ENCODE assay signal across 7 mouse cellular contexts in the genomic region with DNA sequence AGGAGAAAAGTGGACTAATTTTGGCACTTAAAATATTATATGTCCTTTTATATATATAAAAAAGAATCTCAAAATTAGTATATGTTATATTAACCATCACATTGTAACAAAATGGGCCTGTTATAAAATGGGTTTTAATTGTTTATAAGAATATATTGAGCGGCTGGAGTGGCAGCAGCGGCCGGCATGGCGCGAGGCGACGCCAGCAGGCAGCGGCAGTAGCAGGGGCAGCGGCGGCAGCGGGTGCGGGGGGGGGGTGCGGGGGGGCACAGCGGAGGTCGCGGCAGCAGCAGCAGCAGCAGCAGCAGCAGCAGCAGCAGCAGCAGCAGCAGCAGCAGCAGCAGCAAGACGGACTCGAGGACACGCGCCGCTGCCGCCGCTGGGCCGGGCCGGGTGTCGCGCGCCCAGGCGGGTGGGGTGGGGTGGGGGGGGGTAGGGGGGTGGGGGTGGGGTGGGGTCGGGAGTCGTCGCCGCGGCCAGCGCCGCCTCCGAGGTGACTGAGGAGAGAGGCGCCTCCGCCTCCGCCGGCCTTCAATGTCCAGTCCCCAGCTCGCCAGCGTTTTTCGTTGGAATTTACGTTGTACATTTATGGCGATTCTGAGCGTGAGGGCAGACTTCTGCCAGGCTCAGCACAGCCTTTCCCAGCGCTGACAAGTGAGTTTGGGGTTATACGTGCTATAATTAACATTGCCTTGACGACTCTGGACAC. TPM values are rescaled to one million over a fixed set of nuclear protein-coding genes. Genes with fewer than 3 reads are reported as not detected.
DNase-seq lines count a peak whose midpoint lies in the region; ATAC-seq lines count a peak whose summit lies in the region.

No protein-coding gene starts in this region.

- no peaks in the 10 kb centered on the region for H3K36me3 ChIP-seq in lung, embryonic 16.5 days (ENCODE audit: control insufficient read depth, insufficient read depth, low read length)
- no peaks in the 10 kb centered on the region for H3K36me3 ChIP-seq in hindbrain, embryonic 10.5 days
- no peaks in the 10 kb centered on the region for H3K36me3 ChIP-seq in liver, embryonic 15.5 days (replicated peaks)

- WGBS in lung, embryonic 16.5 days, result 1% methylated on average over 22 of the region's 50 CpGs
- under 1% methylated on average over 38 of the region's 50 CpGs for WGBS in hindbrain, embryonic 10.5 days
- 1% methylated on average over 41 of the region's 50 CpGs for WGBS in liver, embryonic 15.5 days (ENCODE audit: insufficient replicate concordance)

- peak; percentile 65 for ATAC-seq in lung, embryonic 16.5 days (ENCODE audit: low read depth)
- ATAC-seq in liver, embryonic 15.5 days (ENCODE audit: insufficient read depth), result no peak
- no peak for ATAC-seq in CD4-positive, CD25-positive, alpha-beta regulatory T cell, adult 4 months

- H3K9me3 ChIP-seq in lung, embryonic 16.5 days (ENCODE audit: control insufficient read depth, low read length), result no peaks in the 10 kb centered on the region
- H3K9me3 ChIP-seq in hindbrain, embryonic 10.5 days, result no peaks in the 10 kb centered on the region
- H3K9me3 ChIP-seq in liver, embryonic 15.5 days (replicated peaks), result no peaks in the 10 kb centered on the region

- H3K27ac ChIP-seq in lung, embryonic 16.5 days (ENCODE audit: low read length), result no peak overlapping the region
- H3K27ac ChIP-seq in hindbrain, embryonic 10.5 days, result peak overlapping the region; percentile 76
- H3K27ac ChIP-seq in liver, embryonic 15.5 days (replicated peaks), result no peak overlapping the region

- H3K4me3 ChIP-seq in lung, embryonic 16.5 days (ENCODE audit: low read length), result peak overlapping the region; percentile 50
- peak overlapping the region; percentile 59 for H3K4me3 ChIP-seq in hindbrain, embryonic 10.5 days
- H3K4me3 ChIP-seq in liver, embryonic 15.5 days (replicated peaks), result peak overlapping the region; percentile 24

- peaks cover 2% of the 10 kb centered on the region; the same call in 1 of the 2 replicates for H3K27me3 ChIP-seq in lung, embryonic 16.5 days (ENCODE audit: control insufficient read depth, insufficient read depth, low read depth, low read length)
- peaks cover 7% of the 10 kb centered on the region; the same call in 1 of the 2 replicates for H3K27me3 ChIP-seq in hindbrain, embryonic 10.5 days (ENCODE audit: insufficient read depth, poor library complexity, severe bottlenecking)
- peaks cover 37% of the 10 kb centered on the region for H3K27me3 ChIP-seq in liver, embryonic 15.5 days

- DNase-seq in lung, postnatal 14 days, result no peak
- peak; percentile 9 for DNase-seq in embryo, embryonic 11.5 days (ENCODE audit: low read depth, low spot score)
- peak; percentile 69 for DNase-seq in hindbrain, embryonic 10.5 days (ENCODE audit: low spot score)
- DNase-seq in natural killer cell, adult 2 months (ENCODE audit: low spot score in 2 of 2), result no peak

- H3K9ac ChIP-seq in lung, embryonic 16.5 days (ENCODE audit: low read length), result peak overlapping the region; percentile 59
- H3K9ac ChIP-seq in liver, embryonic 15.5 days, result no peak overlapping the region

- peak overlapping the region; percentile 76 for H3K4me2 ChIP-seq in lung, embryonic 16.5 days (ENCODE audit: low read depth, low read length)
- H3K4me2 ChIP-seq in liver, embryonic 15.5 days, result peak overlapping the region; percentile 60

- no peaks in the 10 kb centered on the region for H3K4me1 ChIP-seq in lung, embryonic 16.5 days (replicated peaks; ENCODE audit: control insufficient read depth, insufficient read depth, low read length)
- H3K4me1 ChIP-seq in hindbrain, embryonic 10.5 days (replicated peaks), result no peaks in the 10 kb centered on the region
- H3K4me1 ChIP-seq in liver, embryonic 15.5 days (replicated peaks), result no peaks in the 10 kb centered on the region

RNA-seq across cellular contexts. Expression of gene 4931423N10Rik, which starts 26.9 kb away (rescaled TPM):
- polyA plus RNA-seq in lung, embryonic 16.5 days (2015; fragmentation: Nextera tagmentation; extraction: Ambion mirVana), result not detected in 2 replicates
- not detected in 2 replicates for polyA plus RNA-seq in hindbrain, embryonic 10.5 days (2016; fragmentation: Nextera tagmentation; extraction: Ambion mirVana)
- not detected in 2 replicates for polyA plus RNA-seq in liver, embryonic 15.5 days (2015; fragmentation: Nextera tagmentation; extraction: Ambion mirVana)
- not detected for polyA plus RNA-seq in CD4-positive, CD25-positive, alpha-beta regulatory T cell, adult 4 months (2017; shearing (Covaris generic))

Comparison
In these comparisons a context has a peak if more than half of its experiments do, and no peak if none do; other contexts are left out.
1. DNase-seq: peak in embryo, embryonic 11.5 days (single experiment) and hindbrain, embryonic 10.5 days (single experiment); none in lung, postnatal 14 days (single experiment) and natural killer cell, adult 2 months (0 of 2).
2. Peak in every context shown above with its lines, with median percentiles within 50 percentile points of each other: H3K4me3 ChIP-seq.